Mouse (Mus musculus): ENCODE results near the gene Actr2.

DNA sequence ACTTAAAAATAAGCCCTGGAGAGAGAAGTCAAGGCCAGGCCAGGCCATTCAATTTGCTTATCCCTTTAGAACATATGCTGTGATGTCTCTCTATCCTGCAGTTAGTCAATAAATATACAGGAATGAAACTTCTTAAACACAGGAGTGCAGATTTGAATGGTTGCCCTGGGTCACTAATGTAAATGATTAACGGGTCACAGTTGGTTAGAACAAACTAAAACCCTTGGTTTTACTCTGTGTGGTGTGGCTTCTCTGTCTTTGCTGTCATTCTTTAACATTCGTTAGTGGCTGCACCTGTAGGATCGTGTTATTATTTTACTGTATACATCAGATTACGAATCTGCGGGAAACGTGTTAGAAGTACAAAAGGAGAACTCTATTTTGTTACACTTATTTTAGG lies 23.6 kb upstream of the Actr2 start:
- TF ChIP-seq CTCF (IDR thresholded peaks at IDR 0.05; ENCODE audit: low read depth) (no peak), EP300 (optimal IDR thresholded peaks at IDR 0.05) (no peak)
